18 mouse cellular contexts compared by ENCODE assay signal in the genomic region with DNA sequence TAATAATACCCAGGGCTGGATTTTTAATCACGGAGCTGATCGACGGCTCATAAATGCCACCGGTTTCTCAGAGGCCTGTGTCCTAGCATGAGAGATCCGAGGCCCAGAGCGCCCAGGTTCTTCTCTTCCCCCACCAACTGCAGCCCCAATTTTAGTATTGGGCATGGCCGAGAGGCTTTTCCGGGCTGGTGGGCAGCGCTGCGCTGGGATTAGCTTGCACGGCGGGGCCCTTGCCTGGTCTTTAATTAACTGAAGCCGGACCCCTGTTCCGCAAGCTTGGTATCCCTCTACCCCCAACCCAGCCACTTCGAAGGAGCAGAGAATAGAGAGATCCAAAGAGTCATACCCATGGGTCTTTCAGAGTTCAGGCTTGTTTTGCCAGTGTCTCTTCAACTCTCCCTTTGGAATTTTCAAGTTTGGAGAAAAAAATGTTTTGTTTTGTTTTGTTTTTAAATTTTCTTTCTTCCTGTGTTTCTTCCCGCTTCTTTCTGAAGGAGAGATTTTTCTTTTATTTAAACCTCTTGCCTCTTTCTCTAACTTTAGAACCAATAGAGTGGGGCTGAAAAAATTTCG. TPM values are rescaled to one million over a fixed set of nuclear protein-coding genes. Genes with fewer than 3 reads are reported as not detected.
A peak's percentile ranks its signal among the peaks of the same experiment; 100 is the strongest.
DNase-seq lines count a peak whose midpoint lies in the region; ATAC-seq and TF ChIP-seq lines count a peak whose summit lies in the region.
"Had no signal": no experiment of that assay in that cellular context is flagged by ENCODE, and none has a peak within 500 bp of the region (broad histone marks: within the 10 kb centered on the region; RNA-seq: fewer than 3 reads in every experiment).

No protein-coding gene starts in this region.

- no peaks in the 10 kb centered on the region for H3K36me3 ChIP-seq in embryonic facial prominence, embryonic 11.5 days (replicated peaks; ENCODE audit: control insufficient read depth, insufficient read depth, low read depth, low read length)
- H3K36me3 ChIP-seq in hindbrain, embryonic 14.5 days (replicated peaks; ENCODE audit: control insufficient read depth, insufficient read depth): no peaks in the 10 kb centered on the region
- H3K36me3 ChIP-seq in midbrain, embryonic 15.5 days (replicated peaks): no peaks in the 10 kb centered on the region
- H3K36me3 ChIP-seq in liver, postnatal 0 days (replicated peaks; ENCODE audit: insufficient read depth, low read length): no peaks in the 10 kb centered on the region
- H3K36me3 ChIP-seq in stomach, postnatal 0 days (ENCODE audit: control insufficient read depth, insufficient read depth, low read length): no peaks in the 10 kb centered on the region
- H3K36me3 ChIP-seq: embryonic facial prominence, embryonic 12.5 days; G1E had no signal

- no peak for TF ChIP-seq EP300 in liver, postnatal 0 days (IDR thresholded peaks at IDR 0.05; ENCODE audit: low read depth)
- TF ChIP-seq EP300 in stomach, postnatal 0 days (optimal IDR thresholded peaks at IDR 0.05): no peak

- H3K9me3 ChIP-seq in embryonic facial prominence, embryonic 11.5 days (replicated peaks; ENCODE audit: control insufficient read depth, low read length): no peaks in the 10 kb centered on the region
- no peaks in the 10 kb centered on the region for H3K9me3 ChIP-seq in hindbrain, embryonic 14.5 days (ENCODE audit: control insufficient read depth, low read length)
- H3K9me3 ChIP-seq in midbrain, embryonic 15.5 days: no peaks in the 10 kb centered on the region
- no peaks in the 10 kb centered on the region for H3K9me3 ChIP-seq in liver, postnatal 0 days (ENCODE audit: low read length)
- H3K9me3 ChIP-seq in stomach, postnatal 0 days (ENCODE audit: control insufficient read depth, low read length): no peaks in the 10 kb centered on the region
- H3K9me3 ChIP-seq: embryonic facial prominence, embryonic 12.5 days had no signal

- H3K27me3 ChIP-seq in embryonic facial prominence, embryonic 11.5 days (ENCODE audit: control insufficient read depth, insufficient read depth, low read length): peaks cover 67% of the 10 kb centered on the region
- peaks cover 92% of the 10 kb centered on the region for H3K27me3 ChIP-seq in hindbrain, embryonic 14.5 days (ENCODE audit: control insufficient read depth, insufficient read depth, low read length)
- peaks cover 76% of the 10 kb centered on the region for H3K27me3 ChIP-seq in midbrain, embryonic 15.5 days (replicated peaks)
- H3K27me3 ChIP-seq in liver, postnatal 0 days (ENCODE audit: insufficient read depth, low read length): peaks cover 92% of the 10 kb centered on the region
- H3K27me3 ChIP-seq in stomach, postnatal 0 days (ENCODE audit: control insufficient read depth, insufficient read depth, low read length): peaks cover 23% of the 10 kb centered on the region

- no peak overlapping the region for H3K9ac ChIP-seq in embryonic facial prominence, embryonic 11.5 days (replicated peaks; ENCODE audit: low read length)
- no peak overlapping the region; the same call in 1 of the 2 replicates for H3K9ac ChIP-seq in hindbrain, embryonic 14.5 days
- no peak overlapping the region for H3K9ac ChIP-seq in midbrain, embryonic 15.5 days
- no peak overlapping the region for H3K9ac ChIP-seq in liver, postnatal 0 days (replicated peaks)
- no peak overlapping the region for H3K9ac ChIP-seq in stomach, postnatal 0 days (ENCODE audit: low read length)
- H3K9ac ChIP-seq: embryonic facial prominence, embryonic 12.5 days had no signal

- no peak overlapping the region for H3K4me2 ChIP-seq in embryonic facial prominence, embryonic 11.5 days (ENCODE audit: low read depth, low read length)
- no peak overlapping the region for H3K4me2 ChIP-seq in hindbrain, embryonic 14.5 days (replicated peaks)
- H3K4me2 ChIP-seq in midbrain, embryonic 15.5 days: no peak overlapping the region
- no peak overlapping the region for H3K4me2 ChIP-seq in liver, postnatal 0 days (ENCODE audit: low read depth, low read length)
- no peak overlapping the region for H3K4me2 ChIP-seq in stomach, postnatal 0 days (replicated peaks; ENCODE audit: low read depth)

- no peaks in the 10 kb centered on the region; the same call in 1 of the 2 replicates for H3K4me1 ChIP-seq in embryonic facial prominence, embryonic 11.5 days (ENCODE audit: control insufficient read depth, insufficient read depth, low read length)
- H3K4me1 ChIP-seq in hindbrain, embryonic 14.5 days (replicated peaks; ENCODE audit: control insufficient read depth, insufficient read depth, low read length): peaks cover 10% of the 10 kb centered on the region
- peaks cover 21% of the 10 kb centered on the region for H3K4me1 ChIP-seq in midbrain, embryonic 15.5 days
- no peaks in the 10 kb centered on the region for H3K4me1 ChIP-seq in liver, postnatal 0 days (ENCODE audit: insufficient read depth)
- no peaks in the 10 kb centered on the region; the same call in 1 of the 2 replicates for H3K4me1 ChIP-seq in stomach, postnatal 0 days (replicated peaks; ENCODE audit: control insufficient read depth, insufficient read depth)

- TF ChIP-seq CTCF in liver, postnatal 0 days (IDR thresholded peaks at IDR 0.05; ENCODE audit: low read depth): no peak
- no peak for TF ChIP-seq CTCF in stomach, postnatal 0 days (IDR thresholded peaks at IDR 0.05; ENCODE audit: low read depth)

- H3K27ac ChIP-seq in embryonic facial prominence, embryonic 11.5 days (replicated peaks; ENCODE audit: low read depth, low read length): no peak overlapping the region
- no peak overlapping the region for H3K27ac ChIP-seq in hindbrain, embryonic 14.5 days
- H3K27ac ChIP-seq in midbrain, embryonic 15.5 days: no peak overlapping the region
- H3K27ac ChIP-seq in liver, postnatal 0 days (ENCODE audit: low read depth): no peak overlapping the region
- no peak overlapping the region for H3K27ac ChIP-seq in stomach, postnatal 0 days (replicated peaks)
- H3K27ac ChIP-seq: embryonic facial prominence, embryonic 12.5 days had no signal

- WGBS in embryonic facial prominence, embryonic 11.5 days: under 1% methylated on average over 17 of the region's 17 CpGs
- under 1% methylated on average over 17 of the region's 17 CpGs for WGBS in hindbrain, embryonic 14.5 days
- 1% methylated on average over 17 of the region's 17 CpGs for WGBS in midbrain, embryonic 15.5 days
- 7% methylated on average over 17 of the region's 17 CpGs for WGBS in liver, postnatal 0 days (ENCODE audit: insufficient replicate concordance)
- WGBS in stomach, postnatal 0 days: 5% methylated on average over 17 of the region's 17 CpGs

- peak; percentile 6 to 10 for DNase-seq in heart, postnatal 10 days
- no peak for DNase-seq in heart, postnatal 14 days
- DNase-seq in embryonic facial prominence, embryonic 11.5 days (ENCODE audit: low spot score): peak; percentile 29
- DNase-seq in hindbrain, embryonic 14.5 days (ENCODE audit: low spot score): no peak
- no peak for DNase-seq in liver, postnatal 0 days
- no peak for DNase-seq in stomach, postnatal 0 days (ENCODE audit: low spot score)
- DNase-seq in cerebellum, adult 8-10 months: no peak
- DNase-seq: cerebellum, adult 11-12 months; kidney, adult 2 months; lung, adult 18-20 months; right cerebral cortex, adult 18-20 months; thymus, postnatal 14 days had no signal

- ATAC-seq in embryonic facial prominence, embryonic 11.5 days (replicated peaks; ENCODE audit: insufficient number of reproducible peaks, low FRiP score, low TSS enrichment, low read depth): no peak
- no peak for ATAC-seq in hindbrain, embryonic 14.5 days (ENCODE audit: low FRiP score)
- ATAC-seq in midbrain, embryonic 15.5 days (replicated peaks): no peak
- no peak for ATAC-seq in liver, postnatal 0 days
- no peak for ATAC-seq in stomach, postnatal 0 days (ENCODE audit: low FRiP score, low TSS enrichment)

- H3K4me3 ChIP-seq in embryonic facial prominence, embryonic 11.5 days (ENCODE audit: low read depth, low read length): no peak overlapping the region
- H3K4me3 ChIP-seq in hindbrain, embryonic 14.5 days (replicated peaks; ENCODE audit: low read length): peak overlapping the region; percentile 36
- H3K4me3 ChIP-seq in midbrain, embryonic 15.5 days: 0 out of 2 replicates have a peak overlapping the region, but pooled peaks have one; percentile 39
- no peak overlapping the region for H3K4me3 ChIP-seq in liver, postnatal 0 days (ENCODE audit: low read depth, low read length)
- no peak overlapping the region for H3K4me3 ChIP-seq in stomach, postnatal 0 days (ENCODE audit: low read depth, low read length)

- intact Hi-C loops in heart, postnatal 10 days (cut with DNase I): no loop called here
- intact Hi-C loops in heart, postnatal 14 days (cut with DNase I): no loop called here

RNA-seq across cellular contexts. Expression of a gene that starts 1.2 kb away (rescaled TPM):
- total RNA-seq in heart, postnatal 10 days (2021): not detected
- total RNA-seq in heart, postnatal 14 days (2021): not detected
- 2.6 and 2.9 TPM in 2 replicates for polyA plus RNA-seq in embryonic facial prominence, embryonic 11.5 days (2014; fragmentation: Nextera tagmentation; extraction: Ambion mirVana)
- polyA plus RNA-seq in hindbrain, embryonic 14.5 days (2014; fragmentation: Nextera tagmentation; extraction: Ambion mirVana): 3.3 and 4.7 TPM in 2 replicates
- polyA plus RNA-seq in midbrain, embryonic 15.5 days (2015; fragmentation: Nextera tagmentation; extraction: Ambion mirVana): 8.8 and 11.9 TPM in 2 replicates
- not detected in 2 replicates for polyA plus RNA-seq in liver, postnatal 0 days (2015; fragmentation: Nextera tagmentation; extraction: Ambion mirVana)
- polyA plus RNA-seq in stomach, postnatal 0 days (2015; fragmentation: Nextera tagmentation; extraction: Ambion mirVana): 0.02 TPM in 1 of 2 replicates, not detected in the other
- total RNA-seq: left cerebral cortex, postnatal 36 days; megakaryocyte progenitor cell, adult 5-6 weeks had no signal
- polyA plus RNA-seq: G1E; heart, embryonic 16.5 days had no signal

Comparison
In these comparisons a context has a peak if more than half of its experiments do, and no peak if none do; other contexts are left out.
1. DNase-seq: peak in heart, postnatal 10 days (2 of 2) and embryonic facial prominence, embryonic 11.5 days (single experiment); none in heart, postnatal 14 days (0 of 2), hindbrain, embryonic 14.5 days (single experiment), liver, postnatal 0 days (single experiment), stomach, postnatal 0 days (single experiment) and cerebellum, adult 8-10 months (single experiment).
2. H3K4me3 ChIP-seq: peak in hindbrain, embryonic 14.5 days (single experiment) and midbrain, embryonic 15.5 days (single experiment); none in embryonic facial prominence, embryonic 11.5 days (single experiment), liver, postnatal 0 days (single experiment) and stomach, postnatal 0 days (single experiment).